Mouse (Mus musculus): Measurements from ENCODE around the gene Kcnh2.

Gene Kcnh2

DNA sequence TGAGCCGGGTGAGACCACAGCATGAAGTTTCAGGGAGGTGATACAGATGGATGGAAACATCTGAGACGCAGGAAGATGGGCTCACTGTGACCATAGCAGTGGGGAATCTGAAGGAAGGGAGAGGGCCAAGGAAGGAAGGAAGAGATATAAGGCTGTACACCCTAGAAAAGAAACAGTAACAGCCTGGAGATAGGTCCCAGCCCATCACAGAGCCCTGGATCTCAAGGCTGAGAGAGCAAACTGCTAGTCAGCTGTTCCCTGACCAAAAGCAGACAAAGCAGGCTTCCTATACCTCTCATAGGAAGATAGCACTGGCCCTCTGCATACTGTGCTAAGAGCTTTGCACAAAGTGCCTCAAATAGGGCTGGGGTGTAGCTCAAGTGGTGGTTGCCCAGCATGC lies 27.3 kb upstream of the Kcnh2 start:
- no peak for DNase-seq (ENCODE audit: low read depth, low spot score)

GRCm38 (mm10) chr5:24374666-24375328 lies 23.4 kb upstream of the Kcnh2 start:
- DNase-seq (ENCODE audit: low read depth, low spot score): no peak

DNA sequence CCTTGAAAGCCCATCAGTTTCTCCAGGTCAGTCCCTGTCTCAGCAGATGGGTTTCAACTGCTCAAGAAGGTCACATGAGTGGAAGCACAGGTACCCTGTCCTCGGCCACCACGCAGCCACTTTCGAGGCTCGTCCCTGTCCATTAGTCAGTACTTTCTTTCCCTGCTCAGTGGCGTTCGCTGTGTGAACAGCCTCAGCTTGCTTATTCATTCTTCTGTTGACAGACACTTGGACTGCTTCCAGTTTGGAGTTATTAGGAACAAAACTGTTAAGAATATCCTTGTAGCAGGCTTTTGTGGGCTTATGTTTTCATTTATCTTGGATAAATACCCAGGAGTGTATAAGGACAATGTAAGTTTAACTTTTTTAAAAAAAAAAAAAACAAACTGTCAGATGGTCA lies 22.8 kb upstream of the Kcnh2 start:
- DNase-seq (ENCODE audit: low read depth, low spot score): no peak

GRCm38 (mm10) chr5:24373807-24374206 lies 22.4 kb upstream of the Kcnh2 start:
- no peak for DNase-seq (ENCODE audit: low read depth, low spot score)

GRCm38 (mm10) chr5:24369767-24370166 lies 18.4 kb upstream of the Kcnh2 start:
- no peak for DNase-seq (ENCODE audit: low read depth, low spot score)

DNA sequence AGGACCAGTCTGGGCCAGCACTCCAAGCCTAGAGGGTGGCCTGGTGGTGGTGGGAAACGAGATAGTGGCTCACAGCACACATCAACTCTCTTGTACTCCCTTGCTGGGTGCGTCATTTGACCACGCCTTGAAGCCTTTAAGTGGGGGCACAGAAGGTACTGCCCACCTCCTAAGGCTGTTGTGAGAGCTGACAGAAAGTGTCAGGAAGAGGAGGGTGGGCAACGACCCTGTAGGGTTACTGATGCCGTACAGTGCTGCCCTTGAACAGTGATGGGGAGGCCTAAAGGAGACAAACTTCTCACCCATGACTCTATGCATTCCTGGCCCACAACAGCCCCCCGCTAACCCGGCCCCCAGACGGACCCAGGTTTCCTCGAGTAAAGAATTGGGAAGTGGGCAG lies 15.0 kb upstream of the Kcnh2 start:
- no peak for DNase-seq (ENCODE audit: low read depth, low spot score)

GRCm38 (mm10) chr5:24365528-24365927 lies 14.1 kb upstream of the Kcnh2 start:
- DNase-seq (ENCODE audit: low read depth, low spot score): no peak

DNA sequence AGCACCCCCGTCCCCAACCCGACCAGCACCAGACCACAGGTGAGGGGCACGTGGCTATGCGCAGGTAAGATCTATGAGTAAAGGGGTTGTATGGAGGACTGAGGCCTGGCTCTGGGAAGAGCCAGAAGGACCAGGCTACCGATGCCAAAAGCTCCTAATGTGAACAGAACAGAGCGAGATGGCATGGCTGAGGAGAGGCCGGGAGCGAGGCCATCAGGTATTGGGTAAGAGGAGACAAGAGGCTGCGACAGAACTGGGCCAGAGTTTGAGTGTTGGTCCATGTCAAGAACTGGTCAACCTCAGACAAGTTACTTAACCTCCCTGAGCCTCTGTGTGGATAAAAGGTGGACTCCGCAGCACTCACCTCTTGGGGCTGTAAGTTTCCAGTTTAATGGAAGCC lies 13.6 kb upstream of the Kcnh2 start:
- DNase-seq (ENCODE audit: low read depth, low spot score): no peak

DNA sequence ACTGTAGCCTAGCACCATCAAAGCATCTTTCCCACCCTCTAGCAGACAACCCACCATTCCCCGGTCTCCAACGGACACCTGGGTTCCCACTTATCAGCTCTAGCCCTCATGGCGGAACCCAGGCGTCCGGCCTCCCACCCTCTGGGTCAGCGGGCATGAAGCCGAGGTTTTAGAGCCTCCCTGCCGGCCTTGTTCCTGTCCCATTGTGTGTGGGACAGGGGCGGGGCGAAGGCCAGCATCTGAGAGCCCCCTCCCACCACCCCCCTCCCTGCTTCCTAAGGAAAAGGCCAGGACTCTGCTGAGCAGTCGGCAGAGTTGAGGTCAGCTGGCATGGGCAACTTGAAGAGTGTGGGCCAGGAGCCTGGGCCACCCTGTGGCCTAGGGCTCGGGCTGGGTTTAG lies 13.1 kb upstream of the Kcnh2 start, which contains the start of gene Nos3:
Gene Nos3 (plus strand): TSS at position 303 of the 400 bp plus-strand sequence.
- no peak for DNase-seq (ENCODE audit: low read depth, low spot score)

DNA sequence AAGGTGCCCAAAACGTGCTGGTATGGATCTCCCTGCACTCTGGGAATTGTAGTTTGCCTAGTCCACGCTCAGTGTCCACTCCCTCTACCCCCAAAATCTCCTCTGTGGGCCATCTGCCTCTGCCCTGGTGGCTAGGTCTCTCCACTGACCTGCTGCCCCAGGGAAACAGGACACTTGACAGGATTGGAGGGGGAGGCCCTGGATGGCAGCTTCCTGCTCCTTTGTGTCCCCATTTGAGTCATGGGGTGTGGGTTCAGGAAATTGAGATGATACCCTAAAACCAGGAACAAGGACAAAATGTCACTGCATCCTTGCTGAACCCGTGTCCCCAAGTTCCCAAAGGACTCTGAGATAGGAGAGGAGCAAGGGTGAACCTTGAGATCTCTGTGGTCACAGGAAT lies 12.7 kb upstream of the Kcnh2 start:
- no peak for DNase-seq (ENCODE audit: low read depth, low spot score)

GRCm38 (mm10) chr5:24363467-24363866 lies 12.1 kb upstream of the Kcnh2 start:
- DNase-seq (ENCODE audit: low read depth, low spot score): no peak

- DNase-seq (ENCODE audit: low read depth, low spot score): peak; percentile 85
Observed at GRCm38 (mm10) chr5:24360792-24361454, 9.5 kb upstream of the Kcnh2 start.

- DNase-seq (ENCODE audit: low read depth, low spot score): peak; percentile 91
Observed at GRCm38 (mm10) chr5:24357461-24357860, 6.1 kb upstream of the Kcnh2 start.

DNA sequence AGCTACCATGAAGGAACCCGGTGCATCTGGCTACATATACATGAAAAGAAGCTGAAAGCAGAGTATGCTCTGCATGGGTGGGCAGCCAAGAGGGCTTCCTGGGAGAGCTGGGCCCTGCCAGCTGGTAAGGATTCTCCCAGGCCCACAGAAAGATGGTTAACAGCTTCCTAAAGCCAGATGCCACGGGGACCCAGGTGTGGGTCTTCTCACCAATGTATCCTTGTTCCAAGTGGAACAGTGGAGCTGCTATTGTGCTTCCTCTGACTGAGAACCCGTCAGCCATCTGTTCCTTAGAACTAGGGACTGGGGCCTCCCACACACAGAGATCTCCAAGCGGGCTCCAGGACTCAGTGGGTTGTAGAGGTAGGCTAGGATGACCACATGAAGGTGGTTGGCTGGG lies 5.4 kb upstream of the Kcnh2 start:
- DNase-seq (ENCODE audit: low read depth, low spot score): no peak

GRCm38 (mm10) chr5:24353327-24353726 lies 1.9 kb upstream of the Kcnh2 start:
- DNase-seq (ENCODE audit: low read depth, low spot score): no peak

- DNase-seq (ENCODE audit: low read depth, low spot score): peak; percentile 67
Observed at GRCm38 (mm10) chr5:24352251-24352859, 951 bp upstream of the Kcnh2 start.

- DNase-seq (ENCODE audit: low read depth, low spot score): peak; percentile 90
Observed at GRCm38 (mm10) chr5:24351701-24352171, 332 bp upstream of the Kcnh2 start.

- no peak for DNase-seq (ENCODE audit: low read depth, low spot score)
Observed at GRCm38 (mm10) chr5:24350531-24351250, 713 bp downstream of the Kcnh2 start.

- no peak for DNase-seq (ENCODE audit: low read depth, low spot score)
Observed at GRCm38 (mm10) chr5:24350073-24350472, 1.3 kb downstream of the Kcnh2 start.

- no peak for DNase-seq (ENCODE audit: low read depth, low spot score)
Observed at GRCm38 (mm10) chr5:24348546-24348945, 2.9 kb downstream of the Kcnh2 start.

DNA sequence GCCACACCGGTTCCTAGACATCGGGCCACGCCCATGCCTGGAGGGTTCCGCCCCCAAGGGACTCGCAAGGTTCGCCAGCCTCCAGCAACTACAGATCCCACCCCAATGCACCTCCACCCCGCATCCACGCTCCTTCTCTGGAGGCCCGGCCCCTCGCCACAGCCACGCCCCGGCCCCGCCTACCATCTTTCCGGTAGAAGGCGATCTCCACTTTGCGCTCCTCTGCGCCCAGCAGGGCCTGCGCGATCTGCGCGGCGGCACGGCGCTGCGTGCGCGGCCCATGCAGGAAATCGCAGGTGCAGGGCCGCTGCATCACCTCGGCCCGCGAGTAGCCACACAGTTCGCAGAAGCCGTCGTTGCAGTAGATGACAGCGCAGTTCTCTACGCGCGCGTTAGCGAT lies 3.3 kb downstream of the Kcnh2 start:
- DNase-seq (ENCODE audit: low read depth, low spot score): peak; percentile 75

DNA sequence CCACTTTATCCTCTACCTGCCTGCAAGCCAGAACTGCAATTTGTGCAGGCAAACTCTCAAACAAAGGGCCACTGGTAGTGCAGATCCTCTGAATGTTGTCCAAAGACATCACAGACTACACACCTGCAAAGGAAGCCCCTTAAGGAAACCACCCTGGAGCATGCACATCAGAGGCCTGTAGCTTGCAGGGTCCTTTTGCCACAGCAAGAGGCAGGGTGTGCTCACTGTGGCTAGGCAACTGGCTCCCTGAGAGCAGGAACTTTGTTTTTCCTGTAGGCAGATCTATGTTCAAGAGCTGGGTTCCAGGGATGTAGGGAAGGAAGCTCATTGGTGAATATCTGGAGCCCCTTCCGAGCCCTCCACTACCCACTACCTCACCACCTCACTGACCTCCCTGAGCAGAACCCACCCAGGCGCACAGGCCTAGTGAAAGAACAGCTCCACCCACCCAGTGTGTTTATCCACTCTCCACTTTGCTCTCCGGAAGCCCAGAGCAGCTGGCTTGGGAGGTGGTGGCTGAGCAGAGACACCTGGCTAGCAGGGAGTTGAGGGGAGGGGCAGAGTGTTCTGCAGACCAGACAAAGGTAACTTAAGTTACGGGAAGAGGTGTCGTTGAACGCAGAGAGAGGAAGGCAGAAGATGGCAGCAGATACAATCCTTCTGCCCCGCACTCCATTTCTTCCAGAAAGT lies 4.1 kb downstream of the Kcnh2 start:
- no peak for DNase-seq (ENCODE audit: low read depth, low spot score)
